Mouse (Mus musculus) cerebellum, adult 2 months (tissue): ENCODE results near the gene Agrp. TPM values are rescaled to one million over a fixed set of nuclear protein-coding genes. Genes with fewer than 3 reads are reported as not detected.

Source experiments
- DNase-seq, 2 experiments: peaks; one replicate each; pipeline ENCODE4 v3.0.0; 2021
- H3K27ac ChIP-seq: fragments of 200-500 bp; 2 replicates; pipeline ENCODE4 v1.5.1; 2012; ENCODE audit warnings: low read length, control low read depth, inconsistent platforms; ENCODE audit not compliant: insufficient read depth
- H3K27me3 ChIP-seq: fragments of 200-500 bp; 2 replicates; pipeline ENCODE4 v1.6.1; 2012; ENCODE audit warnings: inconsistent platforms, mild to moderate bottlenecking, low read length, moderate library complexity; ENCODE audit not compliant: control insufficient read depth, insufficient read depth
- H3K4me1 ChIP-seq: fragments of 200-500 bp; 2 replicates; pipeline ENCODE4 v1.6.1; 2011; ENCODE audit warnings: low read length; ENCODE audit not compliant: control insufficient read depth, insufficient read depth
- H3K4me3 ChIP-seq: fragments of 200-500 bp; replicated peaks from 2 replicates; pipeline ENCODE3; 2011; ENCODE audit warnings: mild to moderate bottlenecking, low read depth, low read length, control low read depth; ENCODE audit not compliant: insufficient read depth
- CTCF ChIP-seq: fragments of 200-500 bp; IDR thresholded peaks from 2 replicates; pipeline ENCODE4 v1.5.1; 2011; ENCODE audit warnings: low read depth, mild to moderate bottlenecking, control low read depth, low read length, moderate library complexity, borderline replicate concordance; ENCODE audit not compliant: insufficient read depth
- POLR2A ChIP-seq: fragments of 200-500 bp; IDR thresholded peaks from 2 replicates; pipeline ENCODE4 v1.6.1; 2011; ENCODE audit warnings: low read length, control low read depth, borderline replicate concordance; ENCODE audit not compliant: insufficient read depth
- WGBS: fragments of 180-500 bp; shearing (Covaris S2); methylation state at CpG from one replicate; pipeline ENCODE4 v1.1.7; 2018; 5-methylcytosine and 5-hydroxymethylcytosine counted together
- polyA plus RNA-seq: library from polyadenylated mRNA; depleted of rRNA; stranded (reverse); fragments of >200 nt; gene quantifications from 2 replicates; pipeline ENCODE4 v1.2.3, GENCODE M21; 2012

Agrp gene
- polyA plus RNA-seq, 1 experiment = 0.36 TPM

DNA sequence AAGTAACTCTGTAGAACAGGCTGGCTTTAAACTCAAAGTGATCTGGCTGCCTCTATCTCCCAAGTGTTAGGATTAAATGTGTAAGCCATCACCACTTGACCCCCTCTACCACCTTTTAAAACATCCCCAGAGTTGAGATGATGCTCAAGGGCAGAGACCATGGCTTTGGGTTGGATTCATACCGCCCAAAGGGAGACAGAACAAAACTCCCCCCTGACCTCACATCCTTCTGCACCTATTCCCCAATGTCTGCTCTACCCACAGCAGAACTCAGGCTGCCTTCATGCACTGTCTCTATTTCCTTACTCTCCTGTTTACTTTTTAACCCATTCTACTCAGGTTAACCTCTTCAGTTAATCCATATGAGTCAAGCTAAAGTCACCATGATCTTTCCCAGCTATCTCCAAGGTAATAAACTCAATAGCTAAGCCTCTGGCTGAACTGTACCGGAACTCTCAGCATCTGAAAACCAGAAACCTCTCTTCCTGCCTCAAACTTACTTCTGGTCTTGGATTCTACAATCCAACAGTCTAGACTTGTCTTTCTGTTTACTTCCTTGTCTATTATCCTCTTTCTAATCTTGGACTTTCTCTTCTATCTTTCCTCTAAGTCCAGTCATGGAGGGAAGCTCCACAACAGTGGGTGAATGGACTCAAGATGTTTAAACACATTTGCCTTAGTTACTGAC lies 2.3 kb downstream of the Agrp start:
- Histone ChIP-seq H3K4me1 (peaks cover 6% of the 10 kb centered on the region), H3K27me3 (no peaks in the 10 kb centered on the region), H3K27ac (no peak overlapping the region), H3K4me3 (no peak overlapping the region)
- 94% methylated on average over 2 of the region's 2 CpGs for WGBS
- no peak for DNase-seq
- TF ChIP-seq CTCF (no peak), POLR2A (no peak)

DNA sequence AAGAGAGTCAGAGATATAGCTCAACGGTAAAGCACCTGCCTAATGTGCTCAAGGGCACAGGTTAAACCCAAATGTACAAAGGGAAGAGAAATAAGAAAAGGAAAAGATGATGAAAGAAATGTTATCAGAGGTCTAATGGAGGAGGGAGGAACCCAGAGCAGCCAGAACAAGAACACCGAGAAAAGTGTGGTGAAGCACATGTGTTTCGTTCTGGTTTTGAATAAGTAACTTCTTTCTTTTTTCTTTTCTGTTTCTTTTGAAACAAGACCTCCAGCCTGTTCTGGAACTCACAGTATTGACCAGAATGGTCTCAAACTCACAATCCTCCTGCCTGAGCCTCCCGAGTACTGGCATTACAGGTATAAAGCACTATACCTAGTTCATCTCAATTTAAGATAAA lies 7.9 kb downstream of the Agrp start:
- no peak for TF ChIP-seq CTCF
- WGBS = 92% methylated on average over 4 of the region's 4 CpGs

DNA sequence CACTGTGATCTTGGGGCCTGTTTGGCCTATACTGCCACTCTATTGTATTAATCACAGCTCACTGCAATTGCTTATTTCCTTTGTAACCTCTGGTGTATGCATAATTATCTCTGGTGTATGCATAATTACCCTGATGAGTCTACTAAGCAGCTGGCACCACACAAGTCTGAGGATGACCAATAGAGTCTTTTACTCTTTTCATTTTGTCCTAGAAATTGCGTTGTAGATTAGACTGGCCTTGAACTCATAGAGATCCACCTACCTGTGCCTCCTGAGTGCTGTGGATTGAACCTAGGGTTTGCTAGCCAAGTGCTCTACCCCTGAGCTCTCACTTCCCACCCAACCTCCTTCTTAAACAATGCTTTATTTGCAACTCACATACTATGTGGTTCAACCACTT lies 11.1 kb downstream of the Agrp start:
- no peak overlapping the region for H3K4me3 ChIP-seq
- H3K27me3 ChIP-seq = no peaks in the 10 kb centered on the region
- DNase-seq = no peak
- H3K4me1 ChIP-seq = peaks cover 18% of the 10 kb centered on the region
- TF ChIP-seq CTCF (no peak), POLR2A (no peak)
- no peak overlapping the region for H3K27ac ChIP-seq
- WGBS = 58% methylated on average over 1 of the region's 1 CpGs

More for the DNA sequence above, 7.9 kb downstream of the Agrp start:
- H3K4me3 ChIP-seq = no peak overlapping the region
- H3K4me1 ChIP-seq = peaks cover 2% of the 10 kb centered on the region; the same call in 1 of the 2 replicates
- DNase-seq = no peak
- H3K27ac ChIP-seq = no peak overlapping the region
- H3K27me3 ChIP-seq = no peaks in the 10 kb centered on the region

DNA sequence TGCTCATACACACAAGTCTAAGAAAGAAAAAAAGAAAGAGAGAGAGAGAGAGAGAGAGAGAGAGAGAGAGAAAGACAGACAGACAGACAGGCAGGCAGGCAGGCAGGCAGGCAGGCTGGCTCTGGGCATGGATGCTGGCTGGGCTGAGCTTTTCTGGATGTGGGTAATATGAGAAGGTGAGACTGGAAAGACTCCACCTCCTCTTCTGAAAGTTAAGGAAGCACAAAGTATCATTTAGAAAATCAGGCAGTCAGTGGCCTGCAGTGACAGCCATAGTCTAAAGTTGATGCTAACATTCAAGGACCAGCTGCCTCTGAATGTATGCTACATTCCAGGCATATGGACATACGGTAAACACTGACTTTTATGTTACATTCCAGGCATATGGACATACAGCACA lies 12.4 kb downstream of the Agrp start:
- no peak for TF ChIP-seq POLR2A
- TF ChIP-seq CTCF = no peak
- no peaks in the 10 kb centered on the region for H3K27me3 ChIP-seq
- no peak overlapping the region for H3K27ac ChIP-seq
- WGBS = 86% methylated on average over 1 of the region's 1 CpGs
- peaks cover 18% of the 10 kb centered on the region for H3K4me1 ChIP-seq
- DNase-seq = no peak
- H3K4me3 ChIP-seq = no peak overlapping the region

DNA sequence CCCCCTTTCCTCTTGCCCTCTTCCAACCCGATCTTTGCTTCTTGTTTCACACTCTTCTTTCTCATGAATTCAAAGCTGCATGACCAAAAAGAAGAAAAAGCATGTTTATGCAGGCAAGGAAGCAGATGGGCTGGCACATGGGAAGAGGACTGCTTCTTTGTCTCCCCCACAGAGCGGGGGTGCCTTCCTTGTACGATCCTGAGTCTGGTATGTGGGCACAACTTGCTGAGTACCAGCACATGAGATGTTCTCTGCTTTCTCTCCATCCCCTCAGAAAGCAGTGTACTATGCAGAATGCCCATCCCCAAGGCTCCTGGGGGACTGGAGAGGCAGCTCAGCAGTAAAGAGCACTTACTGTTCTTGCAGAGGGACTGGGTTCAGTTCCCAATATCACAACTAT lies 12.8 kb downstream of the Agrp start:
- H3K27me3 ChIP-seq = no peaks in the 10 kb centered on the region
- no peak overlapping the region for H3K27ac ChIP-seq
- peaks cover 18% of the 10 kb centered on the region for H3K4me1 ChIP-seq
- TF ChIP-seq POLR2A = no peak
- no peak for TF ChIP-seq CTCF
- DNase-seq = no peak
- WGBS = 36% methylated on average over 3 of the region's 3 CpGs
- H3K4me3 ChIP-seq = no peak overlapping the region

- H3K27me3 ChIP-seq = no peaks in the 10 kb centered on the region
- no peak overlapping the region for H3K4me3 ChIP-seq
- DNase-seq = no peak
- peaks cover 18% of the 10 kb centered on the region for H3K4me1 ChIP-seq
- TF ChIP-seq POLR2A (no peak), CTCF (no peak)
- H3K27ac ChIP-seq = peak overlapping the region; percentile 60; the same call in 1 of the 2 replicates
- WGBS = 70% methylated on average over 7 of the region's 7 CpGs
Observed at GRCm38 (mm10) chr8:105623679-105624245, 13.4 kb downstream of the Agrp start.

DNA sequence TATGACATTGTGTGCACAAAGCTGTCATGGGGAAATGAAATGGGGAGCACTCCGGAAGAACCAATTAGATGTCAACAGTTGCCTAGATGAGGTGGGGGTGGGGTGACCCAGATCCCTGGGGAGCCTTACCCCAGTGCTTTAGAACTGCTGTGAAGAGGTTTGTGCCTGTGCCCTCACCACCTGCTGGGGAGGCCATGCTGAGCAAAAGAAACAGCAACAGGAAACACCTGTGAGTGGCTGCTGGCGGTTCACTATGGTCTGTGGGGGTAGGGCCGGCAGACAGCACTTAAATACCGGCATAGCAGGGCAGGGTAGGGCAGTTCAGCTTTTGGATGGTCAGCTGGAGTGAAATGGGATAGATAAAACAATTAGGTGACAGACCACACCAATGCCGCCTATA lies 14.1 kb downstream of the Agrp start:
- H3K4me3 ChIP-seq = no peak overlapping the region
- H3K27me3 ChIP-seq = no peaks in the 10 kb centered on the region
- no peak for TF ChIP-seq POLR2A
- TF ChIP-seq CTCF = no peak
- DNase-seq = no peak
- 32% methylated on average over 5 of the region's 5 CpGs for WGBS
- peak overlapping the region; percentile 60 for H3K27ac ChIP-seq
- H3K4me1 ChIP-seq = peaks cover 18% of the 10 kb centered on the region

DNA sequence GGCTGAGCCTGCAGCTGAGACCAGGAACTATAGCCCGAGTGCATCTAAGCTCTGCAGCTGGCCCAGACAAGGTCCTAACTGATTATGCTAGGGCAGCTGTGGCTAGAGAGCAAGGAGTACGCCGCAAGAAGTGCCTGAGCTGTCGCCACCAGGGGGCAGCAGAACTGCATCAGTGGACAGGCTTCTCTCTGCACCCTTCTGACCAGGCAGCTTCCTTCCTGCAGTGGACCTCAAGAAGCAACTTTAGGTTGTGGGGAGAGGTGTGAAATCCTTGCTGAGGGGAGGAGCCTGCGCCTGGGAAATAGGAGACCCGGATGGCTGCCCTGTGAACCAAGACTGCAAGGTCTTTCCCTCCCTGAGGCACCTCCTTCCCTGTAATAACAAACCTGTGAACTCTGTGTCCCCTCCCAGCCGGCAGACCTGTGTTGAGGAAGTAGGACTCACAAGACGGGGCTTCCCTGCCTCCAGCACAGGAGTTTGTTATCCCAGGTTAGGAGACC lies 14.7 kb downstream of the Agrp start:
- peak; percentile 87 to 93 for DNase-seq
- H3K4me1 ChIP-seq = peaks cover 18% of the 10 kb centered on the region
- peak overlapping the region; percentile 14 for H3K27ac ChIP-seq
- no peaks in the 10 kb centered on the region for H3K27me3 ChIP-seq
- TF ChIP-seq POLR2A (no peak), CTCF (peak; percentile 96)
- WGBS = 7% methylated on average over 8 of the region's 8 CpGs
- no peak overlapping the region for H3K4me3 ChIP-seq

DNA sequence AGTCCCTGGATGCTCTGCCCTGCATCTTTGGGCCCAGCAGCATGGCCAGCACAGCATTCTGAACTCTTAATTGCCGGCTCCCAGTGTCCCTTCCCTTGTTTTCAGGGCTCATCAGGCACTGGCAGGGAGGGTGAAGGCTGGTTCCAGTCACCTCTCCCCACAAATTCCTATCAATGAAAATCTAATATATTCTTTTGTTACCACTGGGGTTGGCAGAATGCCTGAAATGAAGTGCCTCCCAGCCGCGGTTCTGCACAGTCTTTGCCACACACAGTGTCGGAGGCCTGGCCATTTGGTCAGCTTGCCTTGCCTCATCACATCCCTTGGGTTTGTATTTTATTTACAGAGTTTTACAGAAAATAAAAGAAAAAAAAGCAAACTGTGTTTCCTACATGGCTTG lies 15.4 kb downstream of the Agrp start:
- Histone ChIP-seq H3K4me1 (peaks cover 18% of the 10 kb centered on the region), H3K4me3 (no peak overlapping the region), H3K27me3 (no peaks in the 10 kb centered on the region), H3K27ac (peak overlapping the region; percentile 14; the same call in 1 of the 2 replicates)
- TF ChIP-seq CTCF (no peak), POLR2A (no peak)
- DNase-seq = no peak
- WGBS = 5% methylated on average over 4 of the region's 4 CpGs
